Mouse (Mus musculus) cerebellum, postnatal 14 days (tissue): ENCODE measurements around the gene Ovch2.
"Not testable (repeated sequence)": the region's sequence is repeated elsewhere in the genome, so short reads cannot be mapped to it uniquely, and the experiment has no call there.

Source experiments
- DNase-seq, 2 experiments: peaks; one replicate each; pipeline ENCODE4 v3.0.0; 2021; ENCODE audit warnings: mixed read lengths in 2 of 2

Gene Ovch2

GRCm38 (mm10) chr7:107801108-107801507 lies at the start of gene Ovch2:
Ovch2 (minus strand) TSS chr7:107801208.
- no peak for DNase-seq

GRCm38 (mm10) chr7:107847390-107847789 lies 46.4 kb upstream of the Ovch2 start, which contains the start of gene Olfr470:
Olfr470 (minus strand) TSS chr7:107847490.
- not testable (repeated sequence) for DNase-seq

- DNase-seq: peak in 1 of 2 experiments; percentile 2
Observed at GRCm38 (mm10) chr7:107841719-107842118, 40.7 kb upstream of the Ovch2 start.

- not testable (repeated sequence) for DNase-seq
Observed at GRCm38 (mm10) chr7:107825441-107825840, 24.4 kb upstream of the Ovch2 start, which contains the start of gene Olfr469. Olfr469 (minus strand) TSS chr7:107825541.

GRCm38 (mm10) chr7:107823867-107824266 lies 22.9 kb upstream of the Ovch2 start:
- DNase-seq: not testable (repeated sequence)

GRCm38 (mm10) chr7:107819442-107819841 lies 18.4 kb upstream of the Ovch2 start:
- peak in 1 of 2 experiments; percentile 6 for DNase-seq

- DNase-seq: no peak
Observed at GRCm38 (mm10) chr7:107811963-107812362, 11.0 kb upstream of the Ovch2 start, which contains the start of gene Olfr467. Olfr467 (plus strand) TSS chr7:107812263.

GRCm38 (mm10) chr7:107802138-107802537 lies 1.1 kb upstream of the Ovch2 start:
- no peak for DNase-seq

- DNase-seq: no peak
Observed at GRCm38 (mm10) chr7:107796500-107796899, 4.5 kb downstream of the Ovch2 start.

- peak; percentile 21 to 30 for DNase-seq
Observed at GRCm38 (mm10) chr7:107787977-107788620, 12.9 kb downstream of the Ovch2 start.

- peak; percentile 18 to 44 for DNase-seq
Observed at GRCm38 (mm10) chr7:107779611-107780010, 21.4 kb downstream of the Ovch2 start.

- DNase-seq: no peak
Observed at GRCm38 (mm10) chr7:107778216-107778615, 22.8 kb downstream of the Ovch2 start.

- no peak for DNase-seq
Observed at GRCm38 (mm10) chr7:107770812-107771211, 30.2 kb downstream of the Ovch2 start.

GRCm38 (mm10) chr7:107757308-107758151 lies 43.5 kb downstream of the Ovch2 start, which contains the start of gene Cyb5r2:
Cyb5r2 (minus strand) TSS chr7:107758032.
- DNase-seq: peak; percentile 27 to 41

GRCm38 (mm10) chr7:107756748-107757147 lies 44.3 kb downstream of the Ovch2 start:
- no peak for DNase-seq

- no peak for DNase-seq
Observed at GRCm38 (mm10) chr7:107755905-107756304, 45.1 kb downstream of the Ovch2 start.

GRCm38 (mm10) chr7:107752031-107752520 lies 48.9 kb downstream of the Ovch2 start:
- DNase-seq: no peak

GRCm38 (mm10) chr7:107749721-107750120 lies 51.3 kb downstream of the Ovch2 start:
- DNase-seq: no peak

- DNase-seq: peak; percentile 65 to 66
Observed at GRCm38 (mm10) chr7:107749270-107749669, 51.7 kb downstream of the Ovch2 start.

GRCm38 (mm10) chr7:107747954-107748353 lies 53.1 kb downstream of the Ovch2 start:
- peak; percentile 72 to 85 for DNase-seq

GRCm38 (mm10) chr7:107747476-107747875 lies 53.5 kb downstream of the Ovch2 start:
- DNase-seq: peak; percentile 25 to 30

- DNase-seq: no peak
Observed at GRCm38 (mm10) chr7:107746036-107746435, 55.0 kb downstream of the Ovch2 start.

- peak in 1 of 2 experiments; percentile 23 for DNase-seq
Observed at GRCm38 (mm10) chr7:107745111-107745510, 55.9 kb downstream of the Ovch2 start.
